Comparison of ENCODE assay signal across 8 mouse cellular contexts in genomic region chr11:87108755-87109518, GRCm38 (mm10). TPM values are rescaled to one million over a fixed set of nuclear protein-coding genes. Genes with fewer than 3 reads are reported as not detected.
DNase-seq lines count a peak whose midpoint lies in the region; ATAC-seq lines count a peak whose summit lies in the region.

Ska2 (plus strand) TSS chr11:87109234.

- H3K4me1 ChIP-seq in lung, embryonic 16.5 days (replicated peaks; ENCODE audit: control insufficient read depth, insufficient read depth, low read length) = peaks cover 11% of the 10 kb centered on the region

- ATAC-seq in hematopoietic stem cell, adult 5-6 weeks (replicated peaks in 1 of 2; ENCODE audit: insufficient read depth in 1 of 2, low FRiP score in 2 of 2, low TSS enrichment in 1 of 2, low read depth in 1 of 2, poor library complexity in 2 of 2, severe bottlenecking in 2 of 2) = peak; percentile 95 to 97
- peak; percentile 99 for ATAC-seq in lung, embryonic 16.5 days (ENCODE audit: low read depth)

- peak within 1 kb of the TSS; percentile 93 for H3K27ac ChIP-seq in lung, embryonic 16.5 days (ENCODE audit: low read length)

- H3K9ac ChIP-seq in lung, embryonic 16.5 days (ENCODE audit: low read length) = peak within 1 kb of the TSS; percentile 98

- no peaks in the 10 kb centered on the region for H3K9me3 ChIP-seq in lung, embryonic 16.5 days (ENCODE audit: control insufficient read depth, low read length)

- no peaks in the 10 kb centered on the region for H3K27me3 ChIP-seq in lung, embryonic 16.5 days (ENCODE audit: control insufficient read depth, insufficient read depth, low read depth, low read length)

- under 1% methylated on average over 40 of the region's 40 CpGs for WGBS in lung, embryonic 16.5 days

- peaks cover 18% of the 10 kb centered on the region for H3K36me3 ChIP-seq in lung, embryonic 16.5 days (ENCODE audit: control insufficient read depth, insufficient read depth, low read length)

- peak within 1 kb of the TSS; percentile 58 for H3K4me2 ChIP-seq in lung, embryonic 16.5 days (ENCODE audit: low read depth, low read length)

- H3K4me3 ChIP-seq in lung, embryonic 16.5 days (ENCODE audit: low read length) = peak within 1 kb of the TSS; percentile 95

- peak; percentile 100 for DNase-seq in MEL-GATA-1-ER (ENCODE audit: extremely low read depth, low read depth)
- DNase-seq in cerebellum, adult 8-10 months = peak; percentile 95
- peak; percentile 100 for DNase-seq in forelimb bud, embryonic 11.5 days (ENCODE audit: low read depth, low spot score)
- DNase-seq in layer of hippocampus, adult 9-10 months (ENCODE audit: low spot score) = peak; percentile 98
- DNase-seq in ovary, postnatal 10 days (ENCODE audit: low spot score) = peak; percentile 88
- DNase-seq in thymus, postnatal 10 days (ENCODE audit: low spot score in 2 of 2) = peak; percentile 92 to 98

RNA-seq across cellular contexts. Expression of gene Ska2, which starts in this region (rescaled TPM):
- 42.4 and 47.5 TPM in 2 replicates for total RNA-seq in hematopoietic stem cell, adult 5-6 weeks (2017)
- 61.7 and 64.4 TPM in 2 replicates for polyA plus RNA-seq in lung, embryonic 16.5 days (2015; fragmentation: Nextera tagmentation; extraction: Ambion mirVana)

Comparison
In these comparisons a context has a peak if more than half of its experiments do, and no peak if none do; other contexts are left out.
1. Peak in every context shown above with its lines: DNase-seq, ATAC-seq, H3K4me3 ChIP-seq and H3K27ac ChIP-seq.